Mouse (Mus musculus): ENCODE results near the gene Git1.

- no peak for TF ChIP-seq CTCF (IDR thresholded peaks at IDR 0.05; ENCODE audit: borderline replicate concordance, control insufficient read depth, extremely low read depth, insufficient read depth, low read length, poor library complexity)
- TF ChIP-seq POLR2A (IDR thresholded peaks at IDR 0.05; ENCODE audit: control insufficient read depth, extremely low read depth, insufficient read depth, low read length, poor library complexity): no peak
Measured at GRCm38 (mm10) chr11:77492311-77492871, 971 bp upstream of the Git1 start.

All from thymus, adult 2 months (tissue).